Mouse (Mus musculus) liver, adult 2 months (tissue): ENCODE data around the gene Tarbp2.

Source experiments
- CTCF ChIP-seq: fragments of 200-500 bp; IDR thresholded peaks from 2 replicates; pipeline ENCODE4 v1.5.1; 2011; ENCODE audit warnings: low read depth, low read length, control low read depth
- POLR2A ChIP-seq: fragments of 200-500 bp; IDR thresholded peaks from 2 replicates; pipeline ENCODE4 v1.6.1; 2011; ENCODE audit warnings: low read length, control low read depth; ENCODE audit not compliant: insufficient read depth; ENCODE audit errors: extremely low read depth

GRCm38 (mm10) chr15:102530566-102530965 is 12.6 kb downstream of the Tarbp2 start:
- TF ChIP-seq CTCF (no peak), POLR2A (no peak)
